Mouse (Mus musculus) intestine, embryonic 16.5 days (tissue): Measurements from ENCODE around the gene Zfp148. TPM values are rescaled to one million over a fixed set of nuclear protein-coding genes. Genes with fewer than 3 reads are reported as not detected.
A peak's percentile ranks its signal among the peaks of the same experiment; 100 is the strongest.

ENCODE experiments used
- ATAC-seq: fragments of 200-750 bp; cut with Nextera tagmentation; 2 replicates; pipeline ENCODE4 v1.8.0; 2017; ENCODE audit warnings: moderate TSS enrichment, moderate library complexity
- H3K27ac ChIP-seq: fragments of 300-500 bp; sonication (generic); 2 replicates; pipeline ENCODE4 v1.5.1; 2014; ENCODE audit warnings: mild to moderate bottlenecking, low read length
- H3K27me3 ChIP-seq: fragments of 300-500 bp; sonication (generic); replicated peaks from 2 replicates; pipeline ENCODE4 v1.6.1; 2014; ENCODE audit warnings: low read length, control low read depth, mixed read lengths; ENCODE audit not compliant: control insufficient read depth, insufficient read depth
- H3K36me3 ChIP-seq: fragments of 300-500 bp; sonication (generic); 2 replicates; pipeline ENCODE4 v1.6.1; 2014; ENCODE audit warnings: low read length, control low read depth; ENCODE audit not compliant: control insufficient read depth, insufficient read depth
- H3K4me1 ChIP-seq: fragments of 300-500 bp; sonication (generic); 2 replicates; pipeline ENCODE4 v1.6.1; 2014; ENCODE audit warnings: low read length, control low read depth, mixed read lengths; ENCODE audit not compliant: control insufficient read depth, insufficient read depth
- H3K4me2 ChIP-seq: fragments of 300-500 bp; sonication (generic); 2 replicates; pipeline ENCODE4 v1.6.1; 2014; ENCODE audit warnings: low read depth, low read length, control low read depth
- H3K4me3 ChIP-seq: fragments of 300-500 bp; sonication (generic); 2 replicates; pipeline ENCODE4 v1.5.1; 2014; ENCODE audit warnings: mild to moderate bottlenecking, low read length
- H3K9ac ChIP-seq: fragments of 300-500 bp; sonication (generic); 2 replicates; pipeline ENCODE4 v1.6.1; 2014; ENCODE audit warnings: low read depth, low read length
- H3K9me3 ChIP-seq: fragments of 300-500 bp; sonication (generic); 2 replicates; pipeline ENCODE4 v1.6.1; 2016; ENCODE audit warnings: low read length, control low read depth; ENCODE audit not compliant: control insufficient read depth
- WGBS: fragments of 180-500 bp; shearing (Covaris S2); extraction: QIAGEN DNeasy Blood & Tissue Kit; methylation state at CpG from one replicate; pipeline ENCODE4 v1.1.7; 2014; 5-methylcytosine and 5-hydroxymethylcytosine counted together
- polyA plus RNA-seq: library from polyadenylated mRNA; unstranded; fragments of >200 nt; fragmentation: Nextera tagmentation; extraction: Ambion mirVana; gene quantifications from 2 replicates; pipeline ENCODE4 v1.2.1, GENCODE M21; 2015

The Zfp148 gene
- polyA plus RNA-seq, 1 experiment from 2014 or later, result 39.9 TPM

DNA sequence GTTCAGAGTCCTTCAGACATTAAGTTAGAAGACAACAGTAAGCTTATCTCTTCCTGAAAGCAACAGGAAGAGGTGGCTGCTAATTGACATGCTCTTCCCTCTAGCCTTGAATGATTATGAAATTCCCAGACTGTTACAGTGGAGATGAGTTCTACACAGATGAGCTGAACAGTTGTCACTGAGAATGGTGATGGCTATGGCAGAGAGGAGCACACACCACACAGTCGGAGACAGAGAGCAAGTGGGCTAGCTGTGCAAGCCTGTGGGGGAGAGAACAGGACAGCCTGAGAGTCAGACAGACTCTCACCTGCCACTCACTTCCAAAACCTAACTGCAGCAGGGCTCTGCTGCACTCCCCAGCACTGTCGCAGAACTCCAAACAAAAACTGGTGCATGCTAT is 51.0 kb downstream of the Zfp148 start:
- no peaks in the 10 kb centered on the region for H3K27me3 ChIP-seq
- H3K4me3 ChIP-seq, result no peak overlapping the region
- no peak overlapping the region for H3K4me2 ChIP-seq
- H3K4me1 ChIP-seq, result no peaks in the 10 kb centered on the region
- no peak overlapping the region for H3K27ac ChIP-seq
- 93% methylated on average over 2 of the region's 2 CpGs for WGBS
- no peaks in the 10 kb centered on the region for H3K9me3 ChIP-seq
- no peak overlapping the region for H3K9ac ChIP-seq
- peaks cover 7% of the 10 kb centered on the region for H3K36me3 ChIP-seq
- ATAC-seq, result no peak

- H3K4me3 ChIP-seq, result no peak overlapping the region
- ATAC-seq, result no peak
- H3K36me3 ChIP-seq, result no peaks in the 10 kb centered on the region
- no peak overlapping the region for H3K27ac ChIP-seq
- no peak overlapping the region for H3K9ac ChIP-seq
- no peaks in the 10 kb centered on the region for H3K4me1 ChIP-seq
- H3K27me3 ChIP-seq, result no peaks in the 10 kb centered on the region
- no peaks in the 10 kb centered on the region for H3K9me3 ChIP-seq
- no peak overlapping the region for H3K4me2 ChIP-seq
- WGBS, result 89% methylated on average over 6 of the region's 6 CpGs
Measured at GRCm38 (mm10) chr16:33441065-33441464, 60.4 kb downstream of the Zfp148 start.

- no peaks in the 10 kb centered on the region for H3K36me3 ChIP-seq
- peaks cover 6% of the 10 kb centered on the region for H3K4me1 ChIP-seq
- no peaks in the 10 kb centered on the region for H3K27me3 ChIP-seq
- no peak overlapping the region for H3K4me2 ChIP-seq
- WGBS, result 49% methylated on average over 5 of the region's 5 CpGs
- no peak overlapping the region; the same call in 1 of the 2 replicates for H3K27ac ChIP-seq
- no peak overlapping the region for H3K9ac ChIP-seq
- peak; percentile 79 for ATAC-seq
- no peaks in the 10 kb centered on the region for H3K9me3 ChIP-seq
- no peak overlapping the region for H3K4me3 ChIP-seq
Measured at GRCm38 (mm10) chr16:33446830-33447229, 66.2 kb downstream of the Zfp148 start.

- no peak overlapping the region for H3K4me3 ChIP-seq
- H3K27ac ChIP-seq, result no peak overlapping the region
- no peaks in the 10 kb centered on the region for H3K27me3 ChIP-seq
- no peak overlapping the region for H3K9ac ChIP-seq
- no peak overlapping the region for H3K4me2 ChIP-seq
- H3K9me3 ChIP-seq, result no peaks in the 10 kb centered on the region
- 68% methylated on average over 2 of the region's 2 CpGs for WGBS
- no peak for ATAC-seq
- peaks cover 5% of the 10 kb centered on the region for H3K4me1 ChIP-seq
- 0 out of 2 replicates have a peak, but pooled peaks cover 2% of the 10 kb centered on the region for H3K36me3 ChIP-seq
Measured at GRCm38 (mm10) chr16:33453826-33454225, 73.2 kb downstream of the Zfp148 start.

- no peak overlapping the region for H3K27ac ChIP-seq
- no peak for ATAC-seq
- H3K27me3 ChIP-seq, result no peaks in the 10 kb centered on the region
- no peak overlapping the region for H3K9ac ChIP-seq
- H3K4me1 ChIP-seq, result peaks cover 5% of the 10 kb centered on the region
- H3K4me3 ChIP-seq, result no peak overlapping the region
- H3K36me3 ChIP-seq, result peaks cover 5% of the 10 kb centered on the region
- no peaks in the 10 kb centered on the region; the same call in 1 of the 2 replicates for H3K9me3 ChIP-seq
- 76% methylated on average over 2 of the region's 2 CpGs for WGBS
- no peak overlapping the region for H3K4me2 ChIP-seq
Measured at GRCm38 (mm10) chr16:33454306-33454705, 73.7 kb downstream of the Zfp148 start.

DNA sequence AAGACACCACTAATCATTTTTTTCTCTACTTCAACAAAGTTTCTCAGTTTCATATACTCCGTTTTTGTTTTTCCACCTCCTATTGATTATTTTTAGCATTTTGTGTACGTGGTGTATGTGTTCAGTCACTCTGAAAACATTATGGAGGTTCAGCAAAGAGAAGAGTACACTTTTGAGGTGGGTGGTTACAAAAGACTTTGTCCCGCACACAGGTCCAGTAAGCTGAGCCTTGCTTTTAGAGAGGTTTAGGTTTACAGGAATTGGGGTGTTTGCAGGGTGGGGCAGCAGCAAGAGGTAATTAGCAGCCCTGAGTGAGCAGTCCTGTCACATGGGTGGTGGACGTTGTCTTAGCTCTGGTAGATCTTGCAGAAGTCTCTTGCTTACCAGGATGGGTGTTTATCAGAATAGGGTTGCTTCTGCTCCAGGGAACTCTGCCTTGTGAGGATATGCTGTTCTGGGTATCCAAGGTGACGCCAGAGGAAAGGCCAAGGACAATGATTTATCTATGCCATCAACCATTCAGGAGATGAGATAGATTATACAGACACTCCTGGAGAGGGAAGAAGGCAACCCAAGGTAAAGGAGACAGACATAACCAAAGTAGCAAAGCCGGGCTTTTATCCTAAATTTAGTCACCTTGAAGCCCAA is 74.8 kb downstream of the Zfp148 start:
- H3K4me1 ChIP-seq, result peaks cover 5% of the 10 kb centered on the region
- no peaks in the 10 kb centered on the region for H3K27me3 ChIP-seq
- ATAC-seq, result no peak

DNA sequence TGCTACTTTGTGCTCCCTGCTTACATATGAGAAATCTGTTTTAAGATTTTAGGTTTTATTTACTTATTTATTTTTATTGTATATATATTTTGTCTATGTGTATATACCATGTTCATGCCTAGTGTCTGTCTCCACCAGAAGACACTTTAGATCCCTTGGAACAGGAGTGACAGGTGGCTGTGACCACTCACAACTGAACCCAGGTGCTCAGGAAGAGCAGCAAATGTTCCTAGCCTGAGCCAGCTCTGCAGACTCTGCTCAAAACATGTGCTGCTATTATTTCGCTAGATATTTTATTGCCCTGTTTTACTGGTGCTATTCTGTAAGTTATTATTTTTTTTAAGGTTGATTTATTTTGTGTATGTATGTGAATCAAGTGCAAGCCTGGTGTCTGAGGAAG is 78.5 kb downstream of the Zfp148 start:
- Histone ChIP-seq H3K4me3 (no peak overlapping the region), H3K27me3 (no peaks in the 10 kb centered on the region), H3K9ac (no peak overlapping the region), H3K27ac (no peak overlapping the region), H3K9me3 (no peaks in the 10 kb centered on the region; the same call in 1 of the 2 replicates), H3K36me3 (peaks cover 8% of the 10 kb centered on the region), H3K4me2 (no peak overlapping the region), H3K4me1 (peaks cover 2% of the 10 kb centered on the region)
- 93% methylated on average over 1 of the region's 1 CpGs for WGBS
- ATAC-seq, result no peak

More for the DNA sequence above, 74.8 kb downstream of the Zfp148 start:
- Histone ChIP-seq H3K4me3 (no peak overlapping the region), H3K9me3 (no peaks in the 10 kb centered on the region; the same call in 1 of the 2 replicates), H3K36me3 (peaks cover 8% of the 10 kb centered on the region), H3K27ac (no peak overlapping the region), H3K9ac (no peak overlapping the region), H3K4me2 (no peak overlapping the region)
- WGBS, result 79% methylated on average over 6 of the region's 6 CpGs

DNA sequence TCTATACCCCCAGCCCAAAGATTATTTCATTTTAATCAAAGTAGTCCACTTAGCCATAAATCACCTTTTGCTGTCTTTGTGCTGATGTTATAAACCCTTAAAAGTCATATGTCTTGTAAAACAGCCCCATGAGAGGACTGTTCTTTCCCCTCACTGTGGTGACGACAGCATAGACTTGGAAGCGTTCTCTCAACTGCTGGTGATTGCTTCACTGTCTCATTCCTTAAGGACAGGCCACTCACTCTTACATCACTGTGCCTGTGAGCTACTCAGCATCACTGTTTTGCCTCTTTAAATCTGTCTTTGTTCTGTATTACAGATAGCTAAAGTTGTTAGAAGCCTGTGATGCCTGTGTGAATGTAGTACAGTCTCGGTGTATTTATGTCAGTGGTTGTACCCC is 80.8 kb downstream of the Zfp148 start:
- H3K4me2 ChIP-seq, result no peak overlapping the region
- no peak overlapping the region for H3K4me3 ChIP-seq
- 79% methylated on average over 3 of the region's 3 CpGs for WGBS
- H3K27me3 ChIP-seq, result no peaks in the 10 kb centered on the region
- no peak overlapping the region for H3K27ac ChIP-seq
- H3K9me3 ChIP-seq, result no peaks in the 10 kb centered on the region; the same call in 1 of the 2 replicates
- no peak overlapping the region for H3K9ac ChIP-seq
- peaks cover 8% of the 10 kb centered on the region for H3K36me3 ChIP-seq
- no peaks in the 10 kb centered on the region for H3K4me1 ChIP-seq
- no peak for ATAC-seq

GRCm38 (mm10) chr16:33464509-33465241 is 84.0 kb downstream of the Zfp148 start:
- Histone ChIP-seq H3K4me3 (no peak overlapping the region), H3K27me3 (no peaks in the 10 kb centered on the region), H3K9me3 (no peaks in the 10 kb centered on the region), H3K27ac (no peak overlapping the region), H3K36me3 (no peaks in the 10 kb centered on the region), H3K4me1 (no peaks in the 10 kb centered on the region), H3K4me2 (no peak overlapping the region), H3K9ac (no peak overlapping the region)
- WGBS, result 94% methylated on average over 4 of the region's 4 CpGs
- no peak for ATAC-seq
